Mouse (Mus musculus) embryonic fibroblast, embryonic 13.5 days (primary cell): ENCODE measurements around the gene Gins2. TPM values are rescaled to one million over a fixed set of nuclear protein-coding genes. Genes with fewer than 3 reads are reported as not detected.

Experiments
- H3K27ac ChIP-seq: 2 replicates; pipeline ENCODE4 v1.5.1; 2012; ENCODE audit warnings: low read length, control low read depth, inconsistent platforms; ENCODE audit not compliant: insufficient read depth
- H3K4me1 ChIP-seq: 2 replicates; pipeline ENCODE4 v1.6.1; 2011; ENCODE audit warnings: low read length; ENCODE audit not compliant: control insufficient read depth, insufficient read depth
- H3K4me3 ChIP-seq: 2 replicates; pipeline ENCODE4 v1.5.1; 2011; ENCODE audit warnings: mild to moderate bottlenecking, control low read depth, low read length; ENCODE audit not compliant: insufficient read depth
- CTCF ChIP-seq: IDR thresholded peaks from 2 replicates; pipeline ENCODE4 v1.5.1; 2011; ENCODE audit warnings: mild to moderate bottlenecking, control low read depth, low read length, moderate library complexity, borderline replicate concordance; ENCODE audit not compliant: insufficient read depth
- POLR2A ChIP-seq: IDR thresholded peaks from 2 replicates; pipeline ENCODE4 v1.6.1; 2011; ENCODE audit warnings: low read depth, mild to moderate bottlenecking, control low read depth, low read length, moderate library complexity
- polyA plus RNA-seq: library from polyadenylated mRNA; stranded (reverse); fragments of >200 nt; gene quantifications from 2 replicates; pipeline ENCODE4 v1.2.4, GENCODE M21; 2011; ENCODE audit warnings: low read depth; ENCODE audit not compliant: missing spikeins, insufficient read length

Gins2 gene
- polyA plus RNA-seq, 1 experiment = 31.3 TPM

DNA sequence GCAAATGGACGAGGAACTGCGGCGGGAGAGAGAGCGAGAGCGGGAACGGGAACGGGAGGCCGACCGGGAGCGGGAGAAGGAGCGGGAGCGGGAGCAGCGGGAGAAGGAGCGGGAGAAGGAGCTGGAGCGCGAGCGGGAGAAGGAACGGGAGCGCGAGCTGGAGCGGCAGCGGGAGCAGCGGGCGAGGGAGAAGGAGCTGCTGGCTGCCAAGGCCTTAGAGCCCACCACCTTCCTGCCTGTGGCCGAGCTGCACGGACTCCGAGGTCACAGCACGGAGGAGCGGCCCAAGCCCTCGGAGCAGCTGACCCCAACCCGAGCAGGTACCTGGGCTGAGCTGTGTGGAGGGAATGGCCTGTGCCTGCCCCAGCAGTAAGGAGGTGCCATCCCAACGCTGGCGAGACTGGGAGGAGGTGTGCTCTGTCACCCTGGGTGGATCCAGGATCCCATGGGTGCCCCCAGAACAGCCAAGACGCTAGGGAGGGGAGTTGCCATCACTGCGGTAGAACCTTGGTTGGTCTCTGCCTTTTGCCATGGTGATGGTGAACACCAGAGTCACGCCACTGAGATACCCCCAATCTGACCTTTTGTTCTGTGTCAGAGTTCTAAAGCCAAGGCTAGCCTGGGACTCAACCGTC is 20.8 kb downstream of the Gins2 start:
- peaks cover 7% of the 10 kb centered on the region for H3K4me1 ChIP-seq
- no peak overlapping the region for H3K27ac ChIP-seq
- H3K4me3 ChIP-seq = no peak overlapping the region
- TF ChIP-seq CTCF = no peak
- TF ChIP-seq POLR2A = no peak

DNA sequence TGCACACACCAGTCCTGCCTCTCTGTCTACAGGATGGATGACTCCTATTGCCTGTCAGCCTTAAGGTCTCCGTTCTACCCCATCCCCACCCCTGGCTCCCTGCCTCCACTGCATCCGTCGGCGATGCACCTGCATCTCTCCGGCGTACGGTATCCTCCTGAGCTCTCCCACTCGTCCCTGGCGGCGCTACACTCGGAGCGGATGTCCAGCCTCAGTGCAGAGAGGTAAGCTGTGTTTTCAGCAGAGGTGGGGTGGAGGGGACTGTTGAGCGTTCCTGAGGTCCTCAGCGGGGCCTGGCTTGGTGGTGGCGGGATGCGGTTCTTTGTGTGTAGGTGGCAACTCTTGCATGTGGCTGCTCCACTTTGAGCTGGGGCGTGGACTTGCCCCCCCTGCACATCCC is 21.4 kb downstream of the Gins2 start:
- H3K4me3 ChIP-seq = no peak overlapping the region
- no peak for TF ChIP-seq POLR2A
- TF ChIP-seq CTCF = no peak
- H3K4me1 ChIP-seq = peaks cover 12% of the 10 kb centered on the region
- H3K27ac ChIP-seq = no peak overlapping the region

GRCm38 (mm10) chr8:120566681-120567080 is 22.4 kb downstream of the Gins2 start:
- H3K27ac ChIP-seq = no peak overlapping the region
- TF ChIP-seq POLR2A (no peak), CTCF (no peak)
- H3K4me3 ChIP-seq = no peak overlapping the region
- peaks cover 13% of the 10 kb centered on the region for H3K4me1 ChIP-seq

GRCm38 (mm10) chr8:120565151-120565711 is 23.9 kb downstream of the Gins2 start:
- H3K4me1 ChIP-seq = peaks cover 17% of the 10 kb centered on the region
- TF ChIP-seq POLR2A (no peak), CTCF (no peak)
- peak overlapping the region; percentile 44; the same call in 1 of the 2 replicates for H3K27ac ChIP-seq
- H3K4me3 ChIP-seq = no peak overlapping the region

DNA sequence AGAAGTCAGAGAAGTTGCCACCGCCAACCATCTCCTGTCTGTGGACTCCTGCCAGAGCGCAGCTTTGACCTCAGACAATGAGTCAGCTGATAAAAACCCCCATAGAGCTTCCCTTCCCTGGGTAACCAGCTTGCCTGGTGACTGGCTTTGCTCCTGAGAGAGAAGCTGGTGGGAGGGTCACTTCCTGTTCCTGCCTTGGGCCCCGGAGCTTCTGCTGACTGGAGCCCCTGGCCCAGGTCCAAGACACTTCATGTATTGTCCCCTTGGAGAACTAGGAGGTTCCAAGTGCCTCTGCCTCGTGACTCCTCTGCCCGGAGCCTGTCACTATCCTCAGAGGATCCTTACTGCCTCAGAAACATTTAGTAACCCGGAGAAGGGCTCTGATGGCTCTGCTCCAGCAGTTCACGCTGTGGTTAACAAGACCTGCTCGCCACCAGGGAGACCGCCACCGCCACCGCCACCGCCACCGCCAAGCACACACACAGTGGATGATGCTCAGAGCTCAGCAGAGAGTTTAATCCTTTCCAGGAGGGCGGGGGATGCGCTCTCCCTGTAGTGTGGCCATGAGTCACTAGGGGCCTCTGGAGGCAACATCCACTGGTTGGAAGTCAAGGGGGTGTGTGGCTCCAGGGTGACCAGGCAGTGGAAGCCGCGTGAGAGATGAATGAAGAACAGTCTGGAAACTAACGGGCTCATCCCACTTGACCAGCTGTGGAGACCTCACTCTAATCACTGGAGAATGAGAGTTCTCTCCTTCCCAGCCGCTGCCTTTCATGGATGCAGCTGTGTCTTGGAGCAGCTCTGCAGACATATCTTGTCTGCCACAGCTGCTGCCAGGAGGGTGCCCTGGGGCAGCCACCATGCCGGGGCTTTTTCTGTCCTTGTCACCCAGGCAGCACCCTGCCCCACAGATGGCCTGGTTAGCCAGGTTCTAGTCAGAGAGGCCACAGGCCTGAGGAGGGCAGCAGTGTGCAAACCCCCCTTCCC is 25.0 kb downstream of the Gins2 start:
- TF ChIP-seq CTCF = no peak
- TF ChIP-seq POLR2A = no peak
- Histone ChIP-seq H3K4me1 (peaks cover 17% of the 10 kb centered on the region), H3K27ac (peak overlapping the region; percentile 91), H3K4me3 (no peak overlapping the region)

GRCm38 (mm10) chr8:120563348-120563724 is 25.8 kb downstream of the Gins2 start:
- peaks cover 17% of the 10 kb centered on the region for H3K4me1 ChIP-seq
- no peak overlapping the region for H3K4me3 ChIP-seq
- TF ChIP-seq POLR2A (no peak), CTCF (no peak)
- peak overlapping the region; percentile 91 for H3K27ac ChIP-seq

GRCm38 (mm10) chr8:120562680-120563347 is 26.3 kb downstream of the Gins2 start:
- peaks cover 17% of the 10 kb centered on the region for H3K4me1 ChIP-seq

GRCm38 (mm10) chr8:120561539-120562435 is 27.3 kb downstream of the Gins2 start:
- TF ChIP-seq POLR2A (no peak), CTCF (peak; percentile 33; the same call in 1 of the 2 replicates)
- no peak overlapping the region for H3K4me3 ChIP-seq
- peak overlapping the region; percentile 4; the same call in 1 of the 2 replicates for H3K27ac ChIP-seq
- peaks cover 17% of the 10 kb centered on the region for H3K4me1 ChIP-seq

More at GRCm38 (mm10) chr8:120562680-120563347, 26.3 kb downstream of the Gins2 start:
- Histone ChIP-seq H3K4me3 (no peak overlapping the region), H3K27ac (peak overlapping the region; percentile 91)
- no peak for TF ChIP-seq POLR2A
- TF ChIP-seq CTCF = no peak
